Mouse (Mus musculus) ES-Bruce4 (cell line): ENCODE results near the gene Triobp. TPM values are rescaled to one million over a fixed set of nuclear protein-coding genes. Genes with fewer than 3 reads are reported as not detected.

Experiments used
- H3K27ac ChIP-seq: 2 replicates; pipeline ENCODE4 v1.5.1; 2012; ENCODE audit warnings: low read length, inconsistent platforms; ENCODE audit not compliant: insufficient read depth
- H3K27me3 ChIP-seq: 2 replicates; pipeline ENCODE4 v1.6.1; 2012; ENCODE audit warnings: mild to moderate bottlenecking, low read length, inconsistent platforms; ENCODE audit not compliant: control insufficient read depth, poor library complexity, insufficient read depth, severe bottlenecking
- H3K36me3 ChIP-seq: 2 replicates; pipeline ENCODE4 v1.6.1; 2012; ENCODE audit warnings: inconsistent platforms, mild to moderate bottlenecking, low read length, moderate library complexity; ENCODE audit not compliant: control insufficient read depth, poor library complexity, insufficient read depth, severe bottlenecking
- H3K4me1 ChIP-seq: one replicate; pipeline ENCODE4 v1.8.1; 2011; ENCODE audit warnings: low read length; ENCODE audit not compliant: control insufficient read depth, insufficient read depth
- H3K4me3 ChIP-seq: 2 replicates; pipeline ENCODE4 v1.5.1; 2011; ENCODE audit warnings: low read depth, mild to moderate bottlenecking, low read length
- H3K9ac ChIP-seq: 2 replicates; pipeline ENCODE4 v1.6.1; 2012; ENCODE audit warnings: low read depth, mild to moderate bottlenecking, inconsistent platforms; ENCODE audit not compliant: poor library complexity, severe bottlenecking
- H3K9me3 ChIP-seq: replicated peaks from 2 replicates; pipeline ENCODE4 v1.6.1; 2012; ENCODE audit warnings: mild to moderate bottlenecking, low read length, inconsistent platforms; ENCODE audit not compliant: control insufficient read depth, poor library complexity, insufficient read depth, severe bottlenecking
- CTCF ChIP-seq: IDR thresholded peaks from one replicate; pipeline ENCODE4 v1.8.1; 2011; ENCODE audit warnings: low read depth, low read length
- EP300 ChIP-seq: IDR thresholded peaks from 2 replicates; pipeline ENCODE4 v1.6.1; 2011; ENCODE audit warnings: low read depth, low read length; ENCODE audit not compliant: insufficient read depth
- POLR2A ChIP-seq: IDR thresholded peaks from one replicate; pipeline ENCODE4 v1.8.1; 2011; ENCODE audit warnings: low read length; ENCODE audit not compliant: insufficient read depth
- polyA plus RNA-seq: library from polyadenylated mRNA; stranded (reverse); fragments of >200 nt; gene quantifications from 2 replicates; pipeline ENCODE4 v1.2.4, GENCODE M21; 2011; ENCODE audit warnings: low read depth; ENCODE audit not compliant: missing spikeins, insufficient read depth, insufficient read length

Triobp gene
- polyA plus RNA-seq, 1 experiment, result 49.5 TPM

DNA sequence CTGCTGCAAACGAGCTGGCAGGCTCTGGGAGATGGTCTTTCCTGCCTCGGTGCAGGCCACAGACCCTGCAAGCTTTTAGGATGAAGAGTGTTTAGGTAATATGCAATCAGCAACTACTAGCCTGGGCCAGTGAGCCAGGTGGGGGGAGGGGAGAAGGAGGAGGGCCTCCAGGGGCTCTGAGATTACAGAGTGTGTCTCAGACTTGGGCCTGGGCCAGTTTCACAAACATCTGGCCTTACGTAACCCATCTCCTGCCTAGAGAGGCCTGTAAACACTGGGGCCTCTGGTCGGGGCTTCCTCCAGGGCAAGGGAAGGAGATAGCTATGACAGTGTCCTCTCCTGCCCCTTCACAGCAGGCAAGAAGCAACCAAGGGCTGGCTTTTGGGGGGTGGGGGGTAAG lies 31.4 kb downstream of the Triobp start:
- Histone ChIP-seq H3K4me3 (no peak overlapping the region), H3K9ac (no peak overlapping the region), H3K4me1 (no peaks in the 10 kb centered on the region), H3K36me3 (no peaks in the 10 kb centered on the region), H3K27me3 (no peaks in the 10 kb centered on the region), H3K27ac (no peak overlapping the region), H3K9me3 (no peaks in the 10 kb centered on the region)
- TF ChIP-seq EP300, result no peak
- TF ChIP-seq CTCF, result no peak
- no peak for TF ChIP-seq POLR2A

DNA sequence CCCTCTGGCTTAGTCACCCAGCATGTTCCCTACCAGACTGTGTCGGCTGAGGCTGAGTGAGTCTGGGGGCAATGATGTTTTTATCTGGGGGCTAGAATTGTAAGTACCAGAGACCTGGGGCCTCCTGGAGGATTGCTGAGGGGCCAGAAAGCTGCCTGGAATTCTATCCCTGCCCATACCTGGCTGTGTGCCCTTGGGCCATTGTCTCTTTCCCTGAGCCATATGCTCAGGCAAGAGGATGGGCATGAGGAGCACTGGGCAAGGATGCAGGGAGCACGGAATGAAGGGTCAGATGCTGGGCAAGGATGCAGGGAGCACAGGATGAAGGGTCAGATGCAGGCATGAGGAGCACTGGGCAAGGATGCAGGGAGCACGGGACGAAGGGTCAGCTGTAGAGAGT lies 32.6 kb downstream of the Triobp start:
- no peak overlapping the region for H3K27ac ChIP-seq
- no peaks in the 10 kb centered on the region for H3K9me3 ChIP-seq
- H3K4me1 ChIP-seq, result peaks cover 2% of the 10 kb centered on the region
- no peaks in the 10 kb centered on the region for H3K36me3 ChIP-seq
- TF ChIP-seq POLR2A (no peak), CTCF (no peak), EP300 (no peak)
- no peak overlapping the region for H3K9ac ChIP-seq
- H3K27me3 ChIP-seq, result no peaks in the 10 kb centered on the region
- H3K4me3 ChIP-seq, result no peak overlapping the region

DNA sequence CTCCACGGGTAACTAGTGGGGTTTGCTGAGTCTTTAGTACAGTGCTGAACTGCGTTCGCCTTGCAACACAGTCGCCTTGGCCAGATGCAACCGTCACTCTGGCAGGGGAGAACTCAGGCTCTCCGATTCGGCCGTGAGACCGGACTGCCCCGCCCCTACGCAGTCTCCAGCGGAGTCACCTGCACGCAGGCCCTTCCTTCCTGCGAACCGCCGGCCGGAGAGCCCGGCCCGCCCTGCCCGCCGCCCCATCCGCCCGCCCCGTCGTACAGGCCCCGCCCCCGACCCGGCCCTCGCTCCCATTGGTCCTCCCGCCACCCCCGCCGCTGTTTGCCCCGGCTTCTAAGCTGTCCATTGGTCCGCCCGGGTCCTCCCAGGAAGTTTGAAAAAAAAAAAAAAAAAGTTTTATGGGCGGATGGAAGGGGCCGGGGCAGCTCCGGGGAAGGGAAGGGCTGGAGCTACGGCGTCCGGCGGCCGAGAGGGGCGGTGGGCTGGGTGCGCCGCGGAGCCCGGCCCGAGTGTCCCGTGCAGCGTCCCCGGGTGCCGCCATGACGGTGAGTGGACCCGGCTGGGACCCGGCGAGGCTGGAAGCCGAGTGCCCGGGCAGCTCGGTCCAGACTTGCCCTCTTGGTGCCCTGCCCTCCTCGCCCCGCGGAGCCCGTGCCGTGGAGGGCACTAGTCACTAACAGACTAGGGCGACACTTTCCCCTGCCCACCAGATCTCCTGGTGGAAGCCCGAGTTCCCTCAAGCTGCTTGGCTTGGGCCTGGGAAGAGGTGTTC lies 35.3 kb downstream of the Triobp start:
- TF ChIP-seq POLR2A (peak; percentile 46), EP300 (no peak)
- H3K4me1 ChIP-seq, result peaks cover 2% of the 10 kb centered on the region
- peak overlapping the region; percentile 93 for H3K9ac ChIP-seq
- H3K27me3 ChIP-seq, result no peaks in the 10 kb centered on the region
- H3K4me3 ChIP-seq, result peak overlapping the region; percentile 98
- H3K36me3 ChIP-seq, result no peaks in the 10 kb centered on the region
- peak overlapping the region; percentile 87 for H3K27ac ChIP-seq
- no peaks in the 10 kb centered on the region for H3K9me3 ChIP-seq

DNA sequence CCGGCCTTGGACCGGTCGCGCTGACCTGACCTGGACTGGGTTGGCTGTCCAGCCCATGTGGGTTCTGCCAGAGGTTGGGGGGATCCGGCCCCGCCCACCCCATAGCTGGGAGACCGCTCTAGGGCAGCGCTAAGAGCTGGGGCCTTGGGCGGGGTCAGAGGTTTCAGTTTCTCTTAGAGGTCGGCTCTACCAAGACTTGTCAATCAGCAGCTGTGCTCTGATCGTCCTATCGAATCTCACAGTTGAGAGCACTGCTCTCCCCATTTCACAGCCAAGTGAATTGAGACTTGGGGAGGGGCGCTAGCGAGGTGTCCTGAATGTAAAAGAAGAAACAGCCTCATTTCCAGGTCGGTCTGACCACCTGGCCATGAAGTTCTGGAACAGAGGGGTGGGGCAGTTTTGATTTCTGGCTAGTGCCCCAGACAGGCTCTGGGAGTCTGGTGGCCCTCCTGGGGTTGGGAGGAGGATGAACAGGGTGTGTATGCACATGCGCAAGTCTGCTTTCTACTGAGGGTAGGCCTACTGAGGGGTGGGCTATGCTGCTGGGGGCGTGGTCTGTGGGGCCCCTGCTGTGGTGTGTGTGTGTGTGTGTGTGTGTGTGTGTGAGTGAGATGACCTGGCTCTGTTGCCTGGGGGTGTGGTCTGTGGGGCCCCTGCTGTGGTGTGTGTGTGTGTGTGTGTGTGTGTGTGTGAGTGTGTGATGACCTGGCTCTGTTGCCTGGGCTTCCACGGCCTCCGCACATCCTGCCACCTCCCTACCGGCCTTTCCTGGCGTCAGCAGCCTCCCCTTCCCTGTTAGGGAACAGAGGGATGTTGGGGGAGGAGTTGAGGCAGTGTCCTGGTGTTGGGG lies 36.1 kb downstream of the Triobp start:
- Histone ChIP-seq H3K9ac (peak overlapping the region; percentile 93), H3K4me3 (peak overlapping the region; percentile 98)
- TF ChIP-seq POLR2A (peak; percentile 23), EP300 (no peak)

DNA sequence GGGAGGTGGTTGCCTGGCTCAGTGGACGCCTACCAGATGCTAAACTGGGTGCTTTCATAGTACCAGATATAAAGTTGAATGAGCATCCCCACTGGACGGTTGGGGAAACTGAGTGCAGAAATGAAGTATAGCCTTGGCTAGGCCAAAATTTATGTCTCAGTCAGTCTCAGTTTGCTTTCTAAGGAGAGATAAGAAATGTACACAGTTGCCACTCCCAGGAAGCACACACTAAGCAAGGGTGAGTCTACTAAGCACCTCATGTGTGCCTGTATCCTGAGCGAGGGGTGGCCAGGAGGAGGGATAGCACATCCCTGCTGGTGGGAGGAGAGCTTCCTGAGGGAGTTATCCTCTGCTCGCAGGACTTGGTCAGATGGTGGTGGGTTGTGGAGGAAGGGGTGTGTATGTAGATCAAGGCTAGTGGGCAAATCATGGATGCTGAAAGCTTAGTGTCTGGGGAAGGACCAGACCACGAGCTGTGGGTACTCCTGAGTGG lies 36.8 kb downstream of the Triobp start:
- Histone ChIP-seq H3K9me3 (no peaks in the 10 kb centered on the region), H3K4me3 (peak overlapping the region; percentile 98), H3K4me1 (peaks cover 2% of the 10 kb centered on the region), H3K36me3 (no peaks in the 10 kb centered on the region), H3K27me3 (no peaks in the 10 kb centered on the region), H3K27ac (peak overlapping the region; percentile 87; the same call in 1 of the 2 replicates), H3K9ac (no peak overlapping the region)
- TF ChIP-seq EP300 (no peak), POLR2A (no peak), CTCF (no peak)

More for the DNA sequence above, 36.1 kb downstream of the Triobp start:
- Histone ChIP-seq H3K9me3 (no peaks in the 10 kb centered on the region), H3K27me3 (no peaks in the 10 kb centered on the region), H3K27ac (peak overlapping the region; percentile 87), H3K4me1 (peaks cover 2% of the 10 kb centered on the region), H3K36me3 (no peaks in the 10 kb centered on the region)
